Mouse (Mus musculus): ENCODE results near the gene Actr2.
"Not testable (repeated sequence)": the region's sequence is repeated elsewhere in the genome, so short reads cannot be mapped to it uniquely, and the experiment has no call there.

Gene Actr2

GRCm38 (mm10) chr11:20112741-20113480 lies at the start of gene Actr2:
TSS of gene Actr2 (minus strand) at chr11:20112913.
- peak; percentile 92 for DNase-seq (ENCODE audit: low spot score)

GRCm38 (mm10) chr11:20158879-20159278 lies 46.2 kb upstream of the Actr2 start:
- DNase-seq (ENCODE audit: low spot score): no peak

DNA sequence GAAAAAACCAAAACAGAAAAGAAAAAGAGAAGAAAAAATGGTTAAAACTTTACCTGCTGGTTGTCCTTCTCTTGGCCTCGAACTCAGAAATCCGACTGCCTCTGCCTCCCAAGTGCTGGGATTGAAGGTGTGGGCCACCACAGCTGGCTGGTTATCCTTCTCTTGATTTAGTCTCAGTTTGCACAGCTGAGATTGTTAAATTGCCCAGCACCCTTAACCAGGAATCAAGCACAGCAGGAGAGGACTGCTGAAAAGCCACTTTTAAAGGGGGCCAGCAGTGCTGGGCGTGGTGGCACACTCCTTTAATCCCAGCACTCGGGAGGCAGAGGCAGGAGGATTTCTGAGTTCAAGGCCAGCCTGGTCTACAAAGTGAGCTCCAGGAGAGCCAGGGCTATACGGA lies 40.8 kb upstream of the Actr2 start:
- not testable (repeated sequence) for DNase-seq (ENCODE audit: low spot score)

DNA sequence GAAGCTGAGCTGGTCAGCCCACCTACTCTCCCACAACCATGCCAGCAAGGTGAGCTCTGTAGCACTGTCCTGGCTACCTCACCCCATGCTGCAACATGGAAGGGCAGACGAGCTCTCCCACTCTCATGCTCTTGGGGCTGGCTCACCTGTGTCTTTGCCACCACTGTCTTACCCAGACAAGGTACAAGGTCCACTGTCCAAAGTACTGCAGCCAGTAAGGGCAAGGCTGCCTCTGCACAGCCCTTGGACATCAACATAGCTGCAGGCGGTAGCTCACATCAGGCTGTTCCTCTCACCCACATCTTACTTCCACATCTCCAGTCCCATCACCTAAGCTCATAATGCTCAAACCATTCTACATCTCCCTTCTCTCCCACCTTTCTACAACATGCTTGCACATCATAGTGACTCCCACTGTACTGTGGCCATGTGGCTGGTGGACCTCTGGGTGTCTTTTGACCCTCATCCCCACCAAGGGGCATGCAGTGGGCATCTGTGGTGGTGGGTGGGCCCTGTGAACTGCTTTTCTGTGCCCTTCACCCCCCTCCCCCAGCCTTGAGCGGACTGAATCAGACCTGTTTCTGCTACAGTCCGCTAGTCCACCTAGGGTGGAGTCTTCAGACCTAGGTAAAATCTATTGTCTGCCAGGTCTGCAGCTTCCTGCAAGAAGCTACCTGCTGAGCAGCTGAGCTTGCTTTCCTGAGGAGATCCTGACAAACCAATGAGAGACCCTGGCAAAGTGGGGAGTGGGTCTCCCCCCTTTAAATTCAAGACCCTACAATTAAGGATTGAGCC lies 39.6 kb upstream of the Actr2 start:
- DNase-seq (ENCODE audit: low spot score): no peak

DNA sequence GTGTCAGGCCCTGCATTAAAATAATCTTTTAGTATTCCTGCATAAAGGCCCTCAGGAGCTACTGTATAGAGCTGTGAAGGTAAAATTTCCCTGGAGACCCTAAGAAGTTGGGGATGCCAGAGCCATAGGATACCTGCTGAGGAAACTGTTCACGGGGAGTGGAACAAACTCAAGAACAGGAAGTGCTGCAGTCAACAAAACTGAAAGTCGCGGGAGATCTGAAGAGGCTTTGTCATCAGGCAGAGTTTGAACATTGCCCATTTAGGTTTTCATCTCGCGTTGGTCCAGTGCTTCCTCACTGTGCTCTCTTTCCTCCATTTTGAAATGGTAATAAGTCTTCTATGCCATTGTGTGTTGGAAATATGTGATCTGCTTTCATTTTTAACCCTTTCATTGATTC lies 38.6 kb upstream of the Actr2 start:
- no peak for DNase-seq (ENCODE audit: low spot score)

DNA sequence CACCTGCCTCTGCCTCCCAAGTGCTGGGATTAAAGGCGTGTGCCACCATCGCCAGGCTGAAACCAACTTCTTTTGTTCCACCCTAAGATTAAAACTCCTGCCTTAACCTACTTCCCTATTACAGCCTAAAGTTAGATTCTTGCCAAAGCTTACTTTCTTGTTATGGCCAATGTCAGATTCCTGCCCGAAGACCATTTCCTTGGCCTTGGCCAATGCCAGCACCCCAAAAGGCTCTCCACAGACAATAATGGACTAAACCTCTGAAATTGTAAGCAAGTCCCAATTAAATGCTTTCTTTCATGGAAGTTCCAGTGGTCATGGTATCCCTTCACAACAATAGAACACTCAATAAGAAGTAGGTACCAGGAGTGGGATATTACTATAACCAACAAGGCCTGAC lies 37.2 kb upstream of the Actr2 start:
- DNase-seq (ENCODE audit: low spot score): no peak

DNA sequence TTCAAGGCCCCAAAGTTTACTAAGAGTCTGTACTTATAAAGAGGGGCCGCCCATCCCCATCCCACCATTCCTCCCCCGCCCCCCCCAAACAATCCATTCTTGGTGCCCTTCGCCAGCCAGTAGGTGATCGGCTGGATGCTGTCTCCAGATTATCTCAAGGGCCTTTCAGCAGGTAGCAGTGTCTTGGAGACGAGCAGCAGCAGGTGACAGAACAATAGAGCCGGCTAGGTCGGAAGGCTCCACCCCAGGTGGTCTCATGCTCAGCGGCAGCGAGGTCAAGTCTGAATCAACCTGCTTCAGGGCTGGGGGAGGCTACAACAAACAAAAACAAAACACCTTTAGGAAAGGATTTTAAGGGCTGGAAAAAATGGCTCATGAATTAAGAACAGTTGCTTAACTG lies 32.7 kb upstream of the Actr2 start:
- DNase-seq (ENCODE audit: low spot score): no peak

DNA sequence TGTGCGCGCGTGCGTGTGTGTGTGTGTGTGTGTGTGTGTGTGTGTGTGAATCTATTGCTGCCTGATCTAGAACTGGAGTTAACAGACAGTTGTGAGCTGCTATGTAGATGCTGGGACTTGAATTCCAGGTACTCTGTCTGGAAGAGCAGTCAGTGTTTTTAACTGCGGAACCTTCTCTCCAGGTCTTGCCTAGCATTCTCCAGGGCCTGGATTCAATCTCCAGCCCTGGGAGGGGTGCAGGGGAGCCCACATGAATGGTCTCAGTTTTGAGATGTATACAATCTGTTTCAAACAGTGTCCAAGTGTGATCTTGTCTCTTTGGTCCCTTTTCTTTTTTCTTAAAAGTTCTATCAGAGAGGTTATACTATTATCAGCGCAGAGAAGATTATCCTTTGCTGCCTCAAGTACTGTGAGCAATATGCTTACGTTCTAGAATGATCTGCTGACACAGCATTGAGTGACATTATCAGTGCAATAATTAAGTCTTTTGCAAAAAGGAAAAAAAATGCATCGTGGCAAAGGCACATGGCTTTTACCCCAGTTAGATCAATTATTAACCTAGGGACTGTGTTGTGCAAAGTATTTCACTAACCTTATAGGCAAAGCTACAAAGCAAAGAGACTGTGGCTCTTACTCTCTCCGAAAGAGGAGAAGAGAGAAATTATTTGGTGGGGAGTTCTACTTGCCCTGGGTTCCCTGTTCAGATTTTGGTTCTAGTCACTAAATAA lies 32.0 kb upstream of the Actr2 start:
- no peak for DNase-seq (ENCODE audit: low spot score)

- DNase-seq (ENCODE audit: low spot score): not testable (repeated sequence)
Observed at GRCm38 (mm10) chr11:20143687-20144086, 31.0 kb upstream of the Actr2 start.

DNA sequence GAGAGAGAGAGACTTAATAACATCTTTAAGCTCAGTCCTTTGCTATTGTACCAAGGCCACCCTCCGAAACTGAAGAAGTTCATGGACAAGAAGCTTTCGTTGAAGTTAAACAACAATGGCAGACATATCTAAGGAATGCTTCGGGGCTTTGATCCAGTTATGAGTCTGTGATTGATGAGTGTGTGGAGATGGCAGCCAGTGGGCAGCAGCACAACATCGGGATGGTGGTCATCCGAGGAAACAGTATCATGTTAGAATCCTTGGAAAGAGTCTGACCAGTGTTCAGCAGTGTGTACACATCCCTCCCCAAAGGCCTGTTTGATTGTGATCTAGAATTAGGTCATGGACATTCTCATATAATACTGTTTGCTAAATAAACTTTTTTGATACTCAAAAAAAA lies 29.8 kb upstream of the Actr2 start:
- DNase-seq (ENCODE audit: low spot score): no peak

DNA sequence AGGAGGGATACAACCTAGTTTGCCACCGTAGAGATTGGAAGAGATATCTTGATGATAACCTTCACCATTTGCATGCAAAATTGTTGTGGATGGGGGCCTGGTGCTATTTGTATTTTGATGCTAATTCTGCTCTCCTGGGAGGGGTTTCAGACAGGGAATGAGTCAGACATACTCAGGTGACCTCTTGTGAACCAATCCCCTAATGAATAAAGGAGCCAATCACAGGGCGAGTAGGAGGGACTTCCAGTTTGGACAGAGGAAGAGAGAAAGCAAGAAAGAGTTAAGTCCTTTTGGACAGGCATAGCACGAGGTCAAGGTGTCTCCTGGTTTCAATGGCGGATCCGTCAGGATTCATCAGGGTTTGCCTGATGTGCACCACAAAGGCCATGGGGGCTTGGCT lies 27.6 kb upstream of the Actr2 start:
- DNase-seq (ENCODE audit: low spot score): no peak

DNA sequence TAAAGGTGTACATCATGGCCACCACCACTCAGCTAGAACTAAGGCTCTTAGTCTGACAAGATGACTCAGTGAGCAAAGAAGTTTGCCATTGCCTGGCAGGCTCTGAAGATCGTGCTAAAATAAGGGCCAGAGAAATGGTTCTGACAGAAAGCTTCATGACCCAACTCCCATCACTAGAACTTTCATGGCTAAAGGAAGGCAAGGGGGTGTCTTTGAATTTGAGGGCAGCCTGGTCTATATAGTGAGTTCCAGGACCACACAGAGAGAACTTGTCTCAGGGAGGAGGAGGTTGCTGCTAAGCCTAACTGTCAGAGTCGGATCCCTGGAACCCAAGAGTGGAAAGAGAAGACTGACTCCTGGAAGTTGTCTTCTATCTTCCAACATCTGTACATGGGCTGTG lies 27.0 kb upstream of the Actr2 start:
- no peak for DNase-seq (ENCODE audit: low spot score)

- no peak for DNase-seq (ENCODE audit: low spot score)
Observed at GRCm38 (mm10) chr11:20138498-20139208, 25.9 kb upstream of the Actr2 start.

DNA sequence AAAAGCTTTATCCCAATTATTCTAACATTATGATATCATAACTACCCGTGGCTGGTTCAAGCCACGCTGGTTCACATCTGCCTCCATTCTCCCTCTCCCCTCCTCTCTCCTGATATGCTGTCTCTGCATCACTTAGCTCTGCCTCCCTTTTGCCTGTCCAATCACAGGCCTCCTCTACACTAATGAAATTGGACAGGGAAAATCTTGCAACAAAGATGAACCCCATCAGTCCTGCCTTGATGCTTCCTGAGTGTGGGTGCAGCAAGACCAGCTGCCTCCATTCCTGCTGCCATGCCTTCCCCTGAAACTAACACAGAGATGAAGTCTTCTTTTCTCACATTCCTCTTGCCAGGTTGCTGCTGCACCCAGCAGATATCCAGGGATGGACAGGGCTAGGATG lies 25.2 kb upstream of the Actr2 start:
- DNase-seq (ENCODE audit: low spot score): no peak

DNA sequence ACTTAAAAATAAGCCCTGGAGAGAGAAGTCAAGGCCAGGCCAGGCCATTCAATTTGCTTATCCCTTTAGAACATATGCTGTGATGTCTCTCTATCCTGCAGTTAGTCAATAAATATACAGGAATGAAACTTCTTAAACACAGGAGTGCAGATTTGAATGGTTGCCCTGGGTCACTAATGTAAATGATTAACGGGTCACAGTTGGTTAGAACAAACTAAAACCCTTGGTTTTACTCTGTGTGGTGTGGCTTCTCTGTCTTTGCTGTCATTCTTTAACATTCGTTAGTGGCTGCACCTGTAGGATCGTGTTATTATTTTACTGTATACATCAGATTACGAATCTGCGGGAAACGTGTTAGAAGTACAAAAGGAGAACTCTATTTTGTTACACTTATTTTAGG lies 23.6 kb upstream of the Actr2 start:
- DNase-seq (ENCODE audit: low spot score): no peak

DNA sequence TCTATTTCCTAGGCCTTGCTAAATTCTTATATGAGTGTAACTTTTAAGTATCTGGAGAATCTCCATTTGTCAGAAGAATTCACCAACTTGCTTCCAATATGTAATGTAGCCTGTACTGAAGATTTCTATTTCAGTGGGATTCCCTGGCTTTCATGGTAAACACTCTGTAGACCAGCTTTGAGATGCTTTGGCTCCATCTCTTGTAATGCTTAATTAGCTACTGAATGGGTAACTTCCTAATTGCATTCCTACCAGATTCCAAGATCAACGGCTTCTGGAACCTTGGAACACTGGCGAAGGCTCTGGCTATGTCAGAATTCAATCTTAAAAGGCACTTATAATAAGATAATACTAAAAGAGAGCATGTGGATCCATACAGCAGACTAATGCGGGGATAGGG lies 22.2 kb upstream of the Actr2 start:
- not testable (repeated sequence) for DNase-seq (ENCODE audit: low spot score)

DNA sequence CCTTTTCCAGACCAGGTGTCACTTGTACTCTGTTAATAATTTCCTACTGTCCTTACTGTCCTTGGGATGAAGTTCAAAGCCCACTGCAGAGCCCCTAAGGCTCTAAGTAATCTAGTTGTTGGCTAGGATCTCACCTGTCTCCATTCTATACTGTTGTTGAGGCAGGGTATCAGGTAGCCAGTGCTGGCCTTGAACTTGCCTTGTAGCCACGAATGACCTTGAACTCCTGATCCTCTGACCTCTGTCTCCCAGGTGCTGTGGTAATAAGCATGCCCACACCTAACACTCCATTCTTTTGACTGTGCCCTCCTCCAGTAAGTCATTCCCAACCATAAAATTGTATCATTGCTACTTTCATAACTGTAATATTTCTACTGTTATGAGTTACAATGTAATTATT lies 21.0 kb upstream of the Actr2 start:
- DNase-seq (ENCODE audit: low spot score): no peak

- peak; percentile 54 for DNase-seq (ENCODE audit: low spot score)
Observed at GRCm38 (mm10) chr11:20132955-20133562, 20.3 kb upstream of the Actr2 start.

DNA sequence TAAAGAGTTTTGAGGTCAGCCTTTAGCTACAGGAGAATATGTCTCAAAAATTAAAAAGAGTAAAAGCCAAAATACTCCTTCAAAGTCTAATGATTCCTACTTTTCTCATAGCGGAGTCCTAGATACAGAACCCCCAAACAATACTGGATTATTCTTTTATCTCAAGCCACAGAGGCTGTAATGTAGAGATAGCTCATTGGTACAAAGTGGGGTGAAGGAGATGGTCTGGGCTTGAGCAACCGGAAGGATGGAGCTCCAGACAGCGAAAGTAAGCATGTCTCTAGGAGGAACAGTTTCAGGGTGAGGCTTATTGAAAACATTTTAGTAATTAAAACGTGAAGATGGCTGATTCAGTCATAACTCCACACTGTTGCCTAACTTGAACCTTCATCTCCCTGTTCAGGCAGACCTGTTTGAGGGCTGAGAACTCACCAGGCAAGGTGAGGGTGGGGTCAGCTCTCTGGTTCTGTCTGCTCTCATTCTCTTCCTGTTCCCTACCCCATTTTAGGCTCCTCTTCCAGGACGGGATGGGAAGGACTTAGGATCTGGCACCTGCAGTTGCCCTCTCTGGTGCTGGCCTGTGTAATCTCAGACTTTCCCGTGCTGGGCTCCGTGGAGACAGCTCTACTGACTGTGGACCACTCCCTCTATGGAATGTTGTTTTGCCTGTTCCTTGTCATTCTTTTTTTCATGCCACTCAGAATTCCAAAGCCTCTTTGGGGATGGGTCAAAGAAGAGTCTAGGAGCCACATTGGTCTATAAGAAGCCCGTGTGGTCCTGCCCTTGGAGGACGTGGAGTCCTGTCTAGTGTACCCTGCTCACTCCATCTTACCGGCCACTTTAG lies 14.2 kb upstream of the Actr2 start:
- DNase-seq (ENCODE audit: low spot score): no peak

DNA sequence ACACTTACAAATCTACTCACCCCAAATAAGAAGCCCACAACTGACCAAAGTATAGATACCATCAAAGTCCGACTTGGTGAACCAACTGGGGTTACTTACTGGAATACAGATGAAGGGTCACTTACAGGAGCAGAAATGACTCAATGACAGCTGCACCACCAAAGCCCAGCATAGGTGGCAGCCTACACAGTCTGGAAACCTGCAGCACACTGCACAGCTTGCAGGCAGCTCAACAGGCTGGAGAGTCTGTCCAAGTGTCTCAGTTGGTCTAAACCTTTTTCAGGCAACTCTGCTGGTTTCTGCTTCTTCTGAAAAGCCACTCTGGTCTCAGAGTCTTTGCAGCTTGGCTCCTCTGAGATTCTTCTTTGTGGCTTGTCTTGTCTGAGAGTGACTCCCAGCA lies 12.7 kb upstream of the Actr2 start:
- no peak for DNase-seq (ENCODE audit: low spot score)

DNA sequence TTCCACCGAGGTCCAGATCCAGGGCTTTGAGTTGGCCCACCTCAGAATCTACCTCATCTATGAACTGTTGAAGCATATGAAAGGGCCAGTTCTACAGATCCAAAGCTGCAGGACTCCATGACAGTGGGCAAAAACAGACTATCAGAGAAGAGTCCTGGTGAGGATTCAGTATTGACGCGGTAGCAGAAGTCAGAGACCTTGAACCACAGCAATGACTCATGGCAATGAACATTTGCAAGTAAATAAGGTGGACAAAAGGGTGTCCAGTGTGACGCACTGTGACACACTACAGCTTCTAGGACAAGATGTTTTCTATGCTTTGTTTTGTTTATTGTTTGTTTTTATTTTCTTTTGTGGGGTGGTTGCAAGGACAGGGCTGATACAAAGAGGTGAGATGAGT lies 4.0 kb upstream of the Actr2 start:
- DNase-seq (ENCODE audit: low spot score): no peak

Data from ovary, postnatal 10 days (tissue).